Mouse (Mus musculus) forebrain, embryonic 11.5 days (tissue): Measurements from ENCODE around the gene Hspe1. TPM values are rescaled to one million over a fixed set of nuclear protein-coding genes. Genes with fewer than 3 reads are reported as not detected.

Experiments
- ATAC-seq: fragments of 200-750 bp; cut with Nextera tagmentation; replicated peaks from 2 replicates; pipeline ENCODE4 v1.8.0; 2017; ENCODE audit warnings: moderate TSS enrichment; ENCODE audit not compliant: low FRiP score
- DNase-seq: peaks from one replicate; pipeline ENCODE4 v3.0.0-alpha.2; 2017; ENCODE audit warnings: low spot score
- H3K27ac ChIP-seq: fragments of 300-500 bp; sonication (generic); 2 replicates; pipeline ENCODE4 v1.5.1; 2014; ENCODE audit warnings: low read depth, low read length
- H3K27me3 ChIP-seq: fragments of 300-500 bp; sonication (generic); 2 replicates; pipeline ENCODE4 v1.6.1; 2014; ENCODE audit warnings: mild to moderate bottlenecking, low read length, mixed read lengths; ENCODE audit not compliant: control insufficient read depth, insufficient read depth
- H3K36me3 ChIP-seq: fragments of 300-500 bp; sonication (generic); 2 replicates; pipeline ENCODE4 v1.6.1; 2014; ENCODE audit warnings: mild to moderate bottlenecking, low read length, moderate library complexity, mixed read lengths; ENCODE audit not compliant: control insufficient read depth, insufficient read depth
- H3K4me1 ChIP-seq: fragments of 300-500 bp; sonication (generic); replicated peaks from 2 replicates; pipeline ENCODE4 v1.6.1; 2014; ENCODE audit warnings: low read length, mixed read lengths; ENCODE audit not compliant: control insufficient read depth, insufficient read depth
- H3K4me2 ChIP-seq: fragments of 300-500 bp; sonication (generic); 2 replicates; pipeline ENCODE4 v1.6.1; 2014; ENCODE audit warnings: low read depth, mild to moderate bottlenecking, low read length, moderate library complexity, mixed read lengths; ENCODE audit not compliant: severe bottlenecking
- H3K4me3 ChIP-seq: fragments of 300-500 bp; sonication (generic); 2 replicates; pipeline ENCODE4 v1.5.1; 2014; ENCODE audit warnings: low read depth, low read length
- H3K9ac ChIP-seq: fragments of 300-500 bp; sonication (generic); 2 replicates; pipeline ENCODE4 v1.6.1; 2014; ENCODE audit warnings: low read length
- H3K9me3 ChIP-seq: fragments of 300-500 bp; sonication (generic); 2 replicates; pipeline ENCODE4 v1.6.1; 2016; ENCODE audit warnings: low read length, mixed read lengths; ENCODE audit not compliant: control insufficient read depth
- WGBS: fragments of 180-500 bp; shearing (Covaris S2); extraction: QIAGEN DNeasy Blood & Tissue Kit; methylation state at CpG from one replicate; pipeline ENCODE4 v1.1.7; 2014; 5-methylcytosine and 5-hydroxymethylcytosine counted together
- polyA plus RNA-seq: library from polyadenylated mRNA; unstranded; fragments of >200 nt; fragmentation: Nextera tagmentation; extraction: Ambion mirVana; gene quantifications from 2 replicates; pipeline ENCODE4 v1.2.1, GENCODE M21; 2014

Gene Hspe1
- polyA plus RNA-seq, 1 experiment from 2014 or later, result 507 TPM

GRCm38 (mm10) chr1:55088611-55089497 is 922 bp downstream of the Hspe1 start:
- Histone ChIP-seq H3K36me3 (peaks cover 7% of the 10 kb centered on the region; the same call in 1 of the 2 replicates), H3K4me2 (peak overlapping the region; percentile 85), H3K9ac (peak overlapping the region; percentile 95), H3K27ac (peak overlapping the region; percentile 94), H3K9me3 (no peaks in the 10 kb centered on the region), H3K4me3 (peak overlapping the region; percentile 91), H3K27me3 (no peaks in the 10 kb centered on the region), H3K4me1 (peaks cover 6% of the 10 kb centered on the region)
- ATAC-seq (no peak), DNase-seq (no peak)
- WGBS, result 12% methylated on average over 16 of the region's 16 CpGs

DNA sequence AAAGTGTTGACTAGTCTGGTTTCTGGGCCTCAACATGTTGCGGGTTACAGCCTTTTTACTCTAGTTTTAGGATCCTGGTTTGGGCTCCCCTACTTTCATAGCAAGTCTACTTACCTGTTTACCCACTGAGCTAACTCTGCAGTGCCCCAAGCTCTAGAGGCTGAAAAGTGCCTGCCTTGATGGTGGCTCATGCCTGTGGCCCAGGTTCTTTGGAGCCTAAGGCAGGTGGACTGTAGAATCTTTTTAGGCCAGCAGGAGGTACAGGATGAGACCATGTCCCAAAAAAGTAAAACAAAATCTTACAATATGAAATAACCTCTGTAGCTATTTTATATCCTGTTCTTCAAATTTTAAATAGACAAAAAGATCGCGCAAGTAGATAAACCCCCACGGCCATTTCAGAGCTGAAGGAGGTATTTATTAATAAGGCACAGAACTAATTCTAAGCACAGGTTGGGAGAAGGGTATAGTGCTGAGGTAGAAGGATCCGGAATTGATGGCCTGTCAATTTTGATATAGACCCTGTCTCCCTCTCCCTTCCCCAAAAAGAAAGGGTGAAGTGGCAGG is 1.6 kb downstream of the Hspe1 start:
- peaks cover 4% of the 10 kb centered on the region; the same call in 1 of the 2 replicates for H3K36me3 ChIP-seq
- no peak for DNase-seq

GRCm38 (mm10) chr1:55092056-55092455 is 4.1 kb downstream of the Hspe1 start:
- no peaks in the 10 kb centered on the region for H3K9me3 ChIP-seq
- no peak overlapping the region for H3K4me3 ChIP-seq
- H3K9ac ChIP-seq, result no peak overlapping the region
- no peak for ATAC-seq
- 90% methylated on average over 2 of the region's 2 CpGs for WGBS
- no peaks in the 10 kb centered on the region for H3K27me3 ChIP-seq
- H3K36me3 ChIP-seq, result peaks cover 4% of the 10 kb centered on the region; the same call in 1 of the 2 replicates
- no peak overlapping the region for H3K4me2 ChIP-seq
- no peaks in the 10 kb centered on the region; the same call in 1 of the 2 replicates for H3K4me1 ChIP-seq
- H3K27ac ChIP-seq, result no peak overlapping the region
- no peak for DNase-seq

More for the DNA sequence above, 1.6 kb downstream of the Hspe1 start:
- H3K4me3 ChIP-seq, result peak overlapping the region; percentile 91
- no peak for ATAC-seq
- H3K27me3 ChIP-seq, result no peaks in the 10 kb centered on the region
- peak overlapping the region; percentile 95; the same call in 1 of the 2 replicates for H3K9ac ChIP-seq
- H3K9me3 ChIP-seq, result no peaks in the 10 kb centered on the region
- H3K4me1 ChIP-seq, result peaks cover 6% of the 10 kb centered on the region
- 89% methylated on average over 5 of the region's 5 CpGs for WGBS
- peak overlapping the region; percentile 85 for H3K4me2 ChIP-seq
- no peak overlapping the region for H3K27ac ChIP-seq

GRCm38 (mm10) chr1:55092469-55092868 is 4.5 kb downstream of the Hspe1 start:
- Histone ChIP-seq H3K27me3 (no peaks in the 10 kb centered on the region), H3K4me3 (no peak overlapping the region), H3K9ac (no peak overlapping the region), H3K36me3 (peaks cover 4% of the 10 kb centered on the region; the same call in 1 of the 2 replicates), H3K9me3 (no peaks in the 10 kb centered on the region), H3K4me2 (no peak overlapping the region), H3K27ac (no peak overlapping the region), H3K4me1 (no peaks in the 10 kb centered on the region; the same call in 1 of the 2 replicates)
- no peak for ATAC-seq
- no peak for DNase-seq
- 76% methylated on average over 1 of the region's 1 CpGs for WGBS

- H3K4me2 ChIP-seq, result no peak overlapping the region
- no peaks in the 10 kb centered on the region for H3K9me3 ChIP-seq
- H3K9ac ChIP-seq, result no peak overlapping the region
- 87% methylated on average over 9 of the region's 9 CpGs for WGBS
- H3K27ac ChIP-seq, result no peak overlapping the region
- no peak for ATAC-seq
- no peaks in the 10 kb centered on the region for H3K4me1 ChIP-seq
- no peaks in the 10 kb centered on the region for H3K36me3 ChIP-seq
- no peak overlapping the region for H3K4me3 ChIP-seq
- H3K27me3 ChIP-seq, result no peaks in the 10 kb centered on the region
- no peak for DNase-seq
Measured at GRCm38 (mm10) chr1:55106919-55107585, 19.1 kb downstream of the Hspe1 start.

GRCm38 (mm10) chr1:55107644-55108043 is 19.7 kb downstream of the Hspe1 start:
- H3K4me1 ChIP-seq, result no peaks in the 10 kb centered on the region
- H3K36me3 ChIP-seq, result no peaks in the 10 kb centered on the region
- DNase-seq (no peak), ATAC-seq (no peak)
- H3K4me2 ChIP-seq, result no peak overlapping the region
- no peaks in the 10 kb centered on the region for H3K9me3 ChIP-seq
- 86% methylated on average over 1 of the region's 1 CpGs for WGBS
- H3K4me3 ChIP-seq, result no peak overlapping the region
- H3K27me3 ChIP-seq, result no peaks in the 10 kb centered on the region
- H3K27ac ChIP-seq, result no peak overlapping the region
- H3K9ac ChIP-seq, result no peak overlapping the region

DNA sequence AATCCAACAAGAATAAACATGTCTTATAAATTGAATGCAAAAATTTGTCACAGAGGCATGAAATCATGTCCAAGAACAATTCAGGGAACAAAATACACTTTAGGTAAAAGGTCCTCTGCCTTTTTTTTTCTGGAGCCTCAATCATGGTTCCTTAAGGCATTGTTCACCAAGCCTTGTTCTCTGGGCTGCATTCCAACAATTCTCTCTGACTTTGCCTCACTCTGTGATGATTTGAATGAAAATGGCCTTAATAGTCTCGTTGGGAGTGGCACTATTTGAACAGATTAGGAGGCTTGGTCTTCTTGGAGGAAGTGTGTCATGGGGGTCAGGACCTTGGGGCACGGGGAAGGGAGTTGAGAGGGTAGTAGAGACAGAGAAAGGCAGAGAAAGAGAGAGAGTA is 20.5 kb downstream of the Hspe1 start:
- 43% methylated on average over 2 of the region's 2 CpGs for WGBS
- Histone ChIP-seq H3K27me3 (no peaks in the 10 kb centered on the region), H3K4me2 (no peak overlapping the region), H3K4me1 (no peaks in the 10 kb centered on the region), H3K27ac (no peak overlapping the region), H3K9ac (no peak overlapping the region), H3K9me3 (no peaks in the 10 kb centered on the region), H3K4me3 (no peak overlapping the region), H3K36me3 (no peaks in the 10 kb centered on the region)
- no peak for ATAC-seq
- no peak for DNase-seq

DNA sequence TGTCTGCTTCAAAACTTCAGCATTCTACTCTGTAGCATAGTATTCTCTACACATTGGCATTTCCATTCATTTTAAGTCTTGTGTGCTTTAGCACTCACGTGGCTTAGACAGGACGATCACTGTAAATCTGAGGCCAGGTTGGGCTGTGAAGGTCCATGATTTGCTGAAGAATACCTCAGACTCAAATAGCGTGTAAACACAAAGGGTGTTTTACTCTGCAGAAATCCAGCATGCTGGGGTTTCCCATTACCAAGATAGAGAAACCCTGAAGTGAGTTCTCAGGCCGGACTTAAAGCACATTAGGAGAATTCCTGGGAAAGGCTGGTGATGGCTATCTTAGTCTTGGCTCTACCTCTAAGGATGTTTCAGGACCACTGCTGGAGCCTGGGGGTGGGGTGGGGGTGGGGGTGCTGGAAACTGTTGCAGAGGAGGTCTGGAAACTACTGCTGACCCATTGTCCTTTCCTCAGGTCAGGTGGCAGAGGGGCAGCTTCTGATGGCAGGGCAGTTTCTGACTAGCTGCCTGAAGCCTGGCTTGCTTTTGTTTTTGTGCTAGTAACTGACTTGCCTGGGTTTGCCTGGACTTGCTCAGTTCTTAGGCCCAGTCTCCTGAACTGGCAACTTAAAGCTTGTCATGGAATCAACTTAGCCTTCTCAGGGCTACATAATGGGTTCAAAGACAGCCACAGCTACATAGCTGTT is 21.3 kb downstream of the Hspe1 start:
- Histone ChIP-seq H3K36me3 (no peaks in the 10 kb centered on the region), H3K4me3 (no peak overlapping the region), H3K9me3 (no peaks in the 10 kb centered on the region), H3K4me1 (no peaks in the 10 kb centered on the region), H3K4me2 (no peak overlapping the region), H3K27ac (no peak overlapping the region), H3K9ac (no peak overlapping the region), H3K27me3 (no peaks in the 10 kb centered on the region)
- no peak for ATAC-seq
- DNase-seq, result no peak
- WGBS, result 89% methylated on average over 4 of the region's 4 CpGs
